Mouse (Mus musculus) liver, embryonic 11.5 days (tissue): ENCODE data around the gene Hist1h3f. TPM values are rescaled to one million over a fixed set of nuclear protein-coding genes. Genes with fewer than 3 reads are reported as not detected.
A peak's percentile ranks its signal among the peaks of the same experiment; 100 is the strongest.

Source experiments
- ATAC-seq: fragments of 200-750 bp; cut with Nextera tagmentation; replicated peaks from 2 replicates; pipeline ENCODE4 v1.8.0; 2017; ENCODE audit warnings: moderate number of reproducible peaks, mild to moderate bottlenecking, moderate TSS enrichment, moderate library complexity; ENCODE audit not compliant: low FRiP score
- DNase-seq: peaks from one replicate; pipeline ENCODE4 v3.0.0-alpha.2; 2017; ENCODE audit warnings: low spot score
- H3K27ac ChIP-seq: fragments of 300-500 bp; sonication (generic); 2 replicates; pipeline ENCODE4 v1.5.1; 2014; ENCODE audit warnings: mild to moderate bottlenecking, low read depth, low read length, control low read depth
- H3K27me3 ChIP-seq: fragments of 300-500 bp; sonication (generic); replicated peaks from 2 replicates; pipeline ENCODE4 v1.6.1; 2014; ENCODE audit warnings: low read length, mixed read lengths; ENCODE audit not compliant: control insufficient read depth, insufficient read depth
- H3K36me3 ChIP-seq: fragments of 300-500 bp; sonication (generic); 2 replicates; pipeline ENCODE4 v1.6.1; 2014; ENCODE audit warnings: mild to moderate bottlenecking, low read length, moderate library complexity, mixed read lengths; ENCODE audit not compliant: control insufficient read depth, insufficient read depth
- H3K4me1 ChIP-seq: fragments of 300-500 bp; sonication (generic); replicated peaks from 2 replicates; pipeline ENCODE4 v1.6.1; 2014; ENCODE audit warnings: low read length, mixed read lengths; ENCODE audit not compliant: control insufficient read depth, insufficient read depth
- H3K4me2 ChIP-seq: fragments of 300-500 bp; sonication (generic); 2 replicates; pipeline ENCODE4 v1.6.1; 2014; ENCODE audit warnings: mild to moderate bottlenecking, control low read depth, moderate library complexity
- H3K4me3 ChIP-seq: fragments of 300-500 bp; sonication (generic); 2 replicates; pipeline ENCODE4 v1.5.1; 2014; ENCODE audit warnings: low read depth, low read length, control low read depth
- H3K9ac ChIP-seq: fragments of 300-500 bp; sonication (generic); 2 replicates; pipeline ENCODE4 v1.6.1; 2014; ENCODE audit warnings: low read depth, low read length, control low read depth
- H3K9me3 ChIP-seq: fragments of 300-500 bp; sonication (generic); 2 replicates; pipeline ENCODE4 v1.6.1; 2016; ENCODE audit warnings: low read length, inconsistent platforms, mixed read lengths; ENCODE audit not compliant: control insufficient read depth
- WGBS: fragments of 180-500 bp; shearing (Covaris S2); extraction: QIAGEN DNeasy Blood & Tissue Kit; methylation state at CpG from one replicate; pipeline ENCODE4 v1.1.7; 2014; 5-methylcytosine and 5-hydroxymethylcytosine counted together
- polyA plus RNA-seq: library from polyadenylated mRNA; unstranded; fragments of >200 nt; fragmentation: Nextera tagmentation; extraction: Ambion mirVana; gene quantifications from 2 replicates; pipeline ENCODE4 v1.2.1, GENCODE M21; 2014

Hist1h3f gene
- polyA plus RNA-seq, 1 experiment from 2014 or later, result 0.62 TPM

- DNase-seq, result no peak
- H3K27ac ChIP-seq, result no peak overlapping the region
- H3K27me3 ChIP-seq, result no peaks in the 10 kb centered on the region
- no peak for ATAC-seq
- H3K9ac ChIP-seq, result peak overlapping the region; percentile 50
- H3K4me3 ChIP-seq, result peak overlapping the region; percentile 59
- WGBS, result 55% methylated on average over 15 of the region's 15 CpGs
- no peaks in the 10 kb centered on the region for H3K9me3 ChIP-seq
- peaks cover 11% of the 10 kb centered on the region for H3K4me1 ChIP-seq
- peak overlapping the region; percentile 92 for H3K4me2 ChIP-seq
- H3K36me3 ChIP-seq, result no peaks in the 10 kb centered on the region
Measured at GRCm38 (mm10) chr13:23515826-23516620, 27.8 kb upstream of the Hist1h3f start.

DNA sequence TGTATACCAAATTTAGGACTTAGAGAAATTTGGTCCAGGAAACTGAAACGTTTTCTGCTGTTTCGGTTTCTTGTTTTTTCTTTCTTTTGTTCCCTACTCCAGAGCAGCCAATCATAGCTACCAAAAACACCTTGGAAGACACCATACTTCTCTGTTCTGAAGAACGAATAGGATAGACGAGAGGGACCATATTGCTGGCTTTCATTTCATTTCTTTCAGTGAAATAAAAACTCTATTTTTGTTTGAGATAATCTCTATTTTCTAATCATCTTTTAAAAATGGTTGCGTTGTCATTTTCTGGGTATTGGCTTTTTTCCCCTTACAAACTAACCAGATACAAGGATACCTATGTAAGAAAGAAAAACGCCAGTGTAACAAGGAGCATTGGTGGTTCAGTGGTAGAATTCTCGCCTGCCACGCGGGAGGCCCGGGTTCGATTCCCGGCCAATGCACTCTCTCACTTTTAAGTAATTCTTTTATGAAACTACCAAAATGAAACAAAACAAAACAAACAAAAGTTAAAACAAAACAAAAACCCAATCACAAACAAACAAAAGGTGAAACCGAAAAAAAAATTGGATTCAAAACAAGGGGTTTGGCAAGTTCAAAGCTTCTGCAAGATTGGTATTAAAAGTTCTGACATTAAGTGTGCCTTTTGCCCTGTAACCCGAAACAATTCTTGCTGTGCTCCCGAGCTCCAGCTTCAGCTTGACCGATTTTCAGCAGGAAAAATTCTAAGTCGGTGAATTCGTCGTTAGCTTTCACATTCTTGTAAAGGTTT lies 26.8 kb upstream of the Hist1h3f start:
- peaks cover 13% of the 10 kb centered on the region for H3K4me1 ChIP-seq
- H3K27me3 ChIP-seq, result no peaks in the 10 kb centered on the region
- H3K9ac ChIP-seq, result peak overlapping the region; percentile 64; the same call in 1 of the 2 replicates
- H3K4me3 ChIP-seq, result peak overlapping the region; percentile 59
- H3K36me3 ChIP-seq, result no peaks in the 10 kb centered on the region
- under 1% methylated on average over 19 of the region's 19 CpGs for WGBS
- DNase-seq, result no peak
- ATAC-seq, result peak; percentile 57
- H3K27ac ChIP-seq, result peak overlapping the region; percentile 70
- H3K4me2 ChIP-seq, result peak overlapping the region; percentile 92
- H3K9me3 ChIP-seq, result no peaks in the 10 kb centered on the region

GRCm38 (mm10) chr13:23517603-23518294 lies 26.1 kb upstream of the Hist1h3f start:
- DNase-seq (peak; percentile 80), ATAC-seq (peak; percentile 80)
- Histone ChIP-seq H3K4me3 (peak overlapping the region; percentile 59), H3K27me3 (no peaks in the 10 kb centered on the region), H3K27ac (peak overlapping the region; percentile 70), H3K4me2 (peak overlapping the region; percentile 92), H3K9ac (peak overlapping the region; percentile 64), H3K36me3 (no peaks in the 10 kb centered on the region), H3K4me1 (peaks cover 16% of the 10 kb centered on the region), H3K9me3 (no peaks in the 10 kb centered on the region)
- under 1% methylated on average over 27 of the region's 27 CpGs for WGBS

- DNase-seq (no peak), ATAC-seq (no peak)
- Histone ChIP-seq H3K27ac (no peak overlapping the region), H3K9me3 (no peaks in the 10 kb centered on the region), H3K27me3 (no peaks in the 10 kb centered on the region), H3K4me3 (peak overlapping the region; percentile 59), H3K4me1 (peaks cover 16% of the 10 kb centered on the region), H3K36me3 (no peaks in the 10 kb centered on the region), H3K4me2 (peak overlapping the region; percentile 92), H3K9ac (peak overlapping the region; percentile 57; the same call in 1 of the 2 replicates)
- WGBS, result under 1% methylated on average over 6 of the region's 6 CpGs
Measured at GRCm38 (mm10) chr13:23518295-23518603, 25.6 kb upstream of the Hist1h3f start.

DNA sequence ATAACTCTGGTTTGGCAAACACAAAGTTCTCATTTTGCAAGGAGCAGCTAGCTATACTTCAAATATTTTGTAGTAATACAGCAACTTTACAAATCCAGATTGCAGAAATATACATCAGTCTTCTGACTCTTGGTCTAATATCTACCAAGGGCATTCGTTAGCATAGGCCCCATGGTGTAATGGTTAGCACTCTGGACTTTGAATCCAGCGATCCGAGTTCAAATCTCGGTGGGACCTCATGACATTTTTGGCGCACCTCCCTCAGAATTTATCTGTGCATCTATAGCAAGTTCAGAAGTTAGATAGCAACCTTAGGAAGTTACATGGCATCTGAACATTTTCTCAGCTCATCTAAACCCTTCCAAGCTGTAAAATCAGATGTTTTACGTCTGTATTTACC lies 25.0 kb upstream of the Hist1h3f start:
- H3K9me3 ChIP-seq, result no peaks in the 10 kb centered on the region
- H3K4me2 ChIP-seq, result peak overlapping the region; percentile 92
- DNase-seq, result peak; percentile 76
- H3K27ac ChIP-seq, result peak overlapping the region; percentile 56; the same call in 1 of the 2 replicates
- no peaks in the 10 kb centered on the region for H3K27me3 ChIP-seq
- H3K9ac ChIP-seq, result 0 out of 2 replicates have a peak overlapping the region, but pooled peaks have one; percentile 26
- H3K4me1 ChIP-seq, result peaks cover 16% of the 10 kb centered on the region
- under 1% methylated on average over 6 of the region's 6 CpGs for WGBS
- H3K36me3 ChIP-seq, result no peaks in the 10 kb centered on the region
- peak overlapping the region; percentile 58 for H3K4me3 ChIP-seq
- ATAC-seq, result peak; percentile 68

DNA sequence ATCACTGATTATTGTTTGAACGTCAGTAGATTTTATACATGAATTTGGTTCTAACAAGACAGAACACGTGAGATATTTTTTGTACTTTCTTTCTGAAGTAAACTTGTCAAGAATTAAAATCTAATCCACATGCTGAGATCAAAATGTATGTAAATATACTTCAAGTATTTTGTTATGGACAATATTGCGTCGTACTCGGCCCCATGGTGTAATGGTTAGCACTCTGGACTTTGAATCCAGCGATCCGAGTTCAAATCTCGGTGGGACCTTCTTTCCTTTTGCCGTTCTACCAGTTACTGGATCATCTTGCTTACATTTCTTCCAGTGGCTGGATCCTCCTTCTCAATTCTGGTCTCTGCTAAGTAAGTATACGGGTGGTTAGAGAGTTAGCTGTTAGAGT lies 24.4 kb upstream of the Hist1h3f start:
- H3K9me3 ChIP-seq, result no peaks in the 10 kb centered on the region
- peak overlapping the region; percentile 58 for H3K4me3 ChIP-seq
- peak overlapping the region; percentile 92 for H3K4me2 ChIP-seq
- H3K9ac ChIP-seq, result 0 out of 2 replicates have a peak overlapping the region, but pooled peaks have one; percentile 26
- peak; percentile 62 for ATAC-seq
- H3K27me3 ChIP-seq, result no peaks in the 10 kb centered on the region
- WGBS, result under 1% methylated on average over 10 of the region's 10 CpGs
- no peak for DNase-seq
- H3K4me1 ChIP-seq, result peaks cover 16% of the 10 kb centered on the region
- no peaks in the 10 kb centered on the region for H3K36me3 ChIP-seq
- H3K27ac ChIP-seq, result peak overlapping the region; percentile 56; the same call in 1 of the 2 replicates

GRCm38 (mm10) chr13:23521703-23522102 lies 22.1 kb upstream of the Hist1h3f start:
- H3K9ac ChIP-seq, result no peak overlapping the region
- H3K27ac ChIP-seq, result no peak overlapping the region

DNA sequence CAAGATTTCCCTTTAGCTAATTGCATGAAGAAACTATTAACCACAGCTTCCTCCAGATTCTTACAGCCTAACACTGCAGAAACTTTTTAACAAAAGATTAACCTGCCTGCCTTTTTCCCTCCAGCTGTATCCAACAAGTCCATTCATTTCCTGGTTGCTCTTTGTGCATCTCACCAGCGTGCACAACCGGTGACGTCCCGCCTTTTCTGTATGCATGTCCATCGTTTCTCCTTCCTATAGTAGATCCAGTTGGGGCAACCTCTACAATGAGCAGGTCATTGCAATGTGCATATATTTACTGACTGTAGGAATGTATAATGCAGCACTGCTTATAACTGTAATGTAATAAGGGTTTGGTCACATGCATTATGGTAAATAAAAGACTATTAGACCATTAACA lies 19.9 kb upstream of the Hist1h3f start:
- H3K4me3 ChIP-seq, result no peak overlapping the region
- H3K4me1 ChIP-seq, result peaks cover 23% of the 10 kb centered on the region
- DNase-seq, result no peak
- ATAC-seq, result no peak
- no peaks in the 10 kb centered on the region for H3K36me3 ChIP-seq
- H3K4me2 ChIP-seq, result peak overlapping the region; percentile 40; the same call in 1 of the 2 replicates
- H3K9ac ChIP-seq, result no peak overlapping the region
- H3K27ac ChIP-seq, result no peak overlapping the region
- H3K9me3 ChIP-seq, result no peaks in the 10 kb centered on the region
- H3K27me3 ChIP-seq, result no peaks in the 10 kb centered on the region
- 44% methylated on average over 5 of the region's 5 CpGs for WGBS

More at GRCm38 (mm10) chr13:23521703-23522102, 22.1 kb upstream of the Hist1h3f start:
- DNase-seq, result peak; percentile 72
- no peaks in the 10 kb centered on the region for H3K36me3 ChIP-seq
- peaks cover 18% of the 10 kb centered on the region for H3K4me1 ChIP-seq
- H3K4me2 ChIP-seq, result peak overlapping the region; percentile 92
- ATAC-seq, result peak; percentile 56
- H3K9me3 ChIP-seq, result no peaks in the 10 kb centered on the region
- no peaks in the 10 kb centered on the region for H3K27me3 ChIP-seq
- peak overlapping the region; percentile 31 for H3K4me3 ChIP-seq
- WGBS, result under 1% methylated on average over 14 of the region's 14 CpGs
